Mouse (Mus musculus): ENCODE measurements at regions not wholly inside any gene's neighbourhood (a gene's known extent, or its start where the extent isn't known, plus 50 kb on each side); places are given as distances from the start of the nearest gene placed in this dataset.

GRCm38 (mm10) chr8:10854600-10854999, 153.7 kb downstream of the Irs2 start:
- TF ChIP-seq POLR2A (IDR thresholded peaks at IDR 0.05; ENCODE audit: insufficient read depth, low read depth, low read length) (no peak), CTCF (IDR thresholded peaks at IDR 0.05; ENCODE audit: insufficient read depth, low read depth, low read length) (no peak)
